Mouse (Mus musculus) hindlimb bud, embryonic 11.5 days (tissue): ENCODE measurements around the gene Cd8a.
A peak's percentile ranks its signal among the peaks of the same experiment; 100 is the strongest.

Experiments used
- DNase-seq: peaks from one replicate; pipeline ENCODE4 v3.0.0-alpha.2; 2012; ENCODE audit warnings: low read depth, low spot score; ENCODE audit errors: extremely low spot score

Gene Cd8a

GRCm38 (mm10) chr6:71369416-71369815 lies 3.8 kb upstream of the Cd8a start:
- DNase-seq: no peak

- DNase-seq: no peak
Measured at GRCm38 (mm10) chr6:71371085-71371605, 2.1 kb upstream of the Cd8a start.

GRCm38 (mm10) chr6:71372041-71372720 lies 1.0 kb upstream of the Cd8a start:
- DNase-seq: no peak

- DNase-seq: no peak
Measured at GRCm38 (mm10) chr6:71374311-71374829, 1.1 kb downstream of the Cd8a start.

GRCm38 (mm10) chr6:71374921-71375320 lies 1.7 kb downstream of the Cd8a start:
- no peak for DNase-seq

- no peak for DNase-seq
Measured at GRCm38 (mm10) chr6:71376711-71377110, 3.5 kb downstream of the Cd8a start.

GRCm38 (mm10) chr6:71381654-71382053 lies 8.4 kb downstream of the Cd8a start:
- DNase-seq: no peak

- no peak for DNase-seq
Measured at GRCm38 (mm10) chr6:71390496-71390895, 17.3 kb downstream of the Cd8a start.

GRCm38 (mm10) chr6:71396016-71396415 lies 22.8 kb downstream of the Cd8a start:
- DNase-seq: no peak

- DNase-seq: no peak
Measured at GRCm38 (mm10) chr6:71396761-71397160, 23.5 kb downstream of the Cd8a start.

- DNase-seq: peak; percentile 8
Measured at GRCm38 (mm10) chr6:71398829-71399609, 25.8 kb downstream of the Cd8a start.

GRCm38 (mm10) chr6:71414624-71415023 lies 41.4 kb downstream of the Cd8a start:
- no peak for DNase-seq

- no peak for DNase-seq
Measured at GRCm38 (mm10) chr6:71415446-71415845, 42.2 kb downstream of the Cd8a start.

GRCm38 (mm10) chr6:71418874-71419273 lies 45.6 kb downstream of the Cd8a start:
- no peak for DNase-seq

GRCm38 (mm10) chr6:71420848-71421247 lies 47.6 kb downstream of the Cd8a start:
- DNase-seq: no peak

- DNase-seq: no peak
Measured at GRCm38 (mm10) chr6:71422162-71422561, 48.9 kb downstream of the Cd8a start.

GRCm38 (mm10) chr6:71423116-71423515 lies 49.9 kb downstream of the Cd8a start:
- no peak for DNase-seq

GRCm38 (mm10) chr6:71425681-71426080 lies 52.5 kb downstream of the Cd8a start:
- no peak for DNase-seq

- no peak for DNase-seq
Measured at GRCm38 (mm10) chr6:71427996-71428725, 54.9 kb downstream of the Cd8a start.
